Mouse (Mus musculus): ENCODE measurements around the gene Chka. TPM values are rescaled to one million over a fixed set of nuclear protein-coding genes. Genes with fewer than 3 reads are reported as not detected.

The Chka gene
- polyA plus RNA-seq, 1 experiment: 35.5 TPM

- peaks cover 60% of the 10 kb centered on the region for H3K36me3 ChIP-seq (ENCODE audit: control insufficient read depth, insufficient read depth)
- no peaks in the 10 kb centered on the region for H3K27me3 ChIP-seq (ENCODE audit: control insufficient read depth, insufficient read depth, insufficient read length)
- H3K79me2 ChIP-seq (ENCODE audit: control insufficient read depth, insufficient read depth): peaks cover 4% of the 10 kb centered on the region
- no peak for TF ChIP-seq SRF (IDR thresholded peaks at IDR 0.05; ENCODE audit: control insufficient read depth, insufficient read length, low read depth)
- TF ChIP-seq POLR2A (IDR thresholded peaks at IDR 0.05; ENCODE audit: insufficient read length, low read depth): no peak
- TF ChIP-seq POLR2AphosphoS2 (IDR thresholded peaks at IDR 0.05; ENCODE audit: insufficient read length, low read depth): no peak
- TF ChIP-seq TCF3 (IDR thresholded peaks at IDR 0.05; ENCODE audit: insufficient read length, low read depth): no peak
- TF ChIP-seq CEBPB (IDR thresholded peaks at IDR 0.05; ENCODE audit: insufficient read depth, poor library complexity, severe bottlenecking): no peak
- TF ChIP-seq MAX (IDR thresholded peaks at IDR 0.05; ENCODE audit: low read depth): no peak
- TF ChIP-seq E2F4 (IDR thresholded peaks at IDR 0.05; ENCODE audit: insufficient read depth): no peak
- TF ChIP-seq USF1 (IDR thresholded peaks at IDR 0.05; ENCODE audit: low read depth): no peak
- TF ChIP-seq REST (IDR thresholded peaks at IDR 0.05; ENCODE audit: insufficient read depth, insufficient read length): no peak
- no peak for TF ChIP-seq TCF12 (IDR thresholded peaks at IDR 0.05; ENCODE audit: insufficient read depth, poor library complexity, severe bottlenecking)
- no peak for TF ChIP-seq MYOD1 (IDR thresholded peaks at IDR 0.05; ENCODE audit: control insufficient read depth in 1 of 3, insufficient read length in 2 of 3, low read depth in 2 of 3)
- no peak for TF ChIP-seq MYOG (IDR thresholded peaks at IDR 0.05; ENCODE audit: control insufficient read depth in 1 of 3, insufficient read depth in 1 of 3, insufficient read length in 2 of 3, low read depth in 2 of 3)
- H3K4me3 ChIP-seq: no peak overlapping the region
- no peak overlapping the region for H3ac ChIP-seq (ENCODE audit: control insufficient read depth, insufficient read length)
- H3K4me2 ChIP-seq (ENCODE audit: low read depth): no peak overlapping the region
Measured at GRCm38 (mm10) chr19:3898952-3899351, 47.4 kb downstream of the Chka start.

GRCm38 (mm10) chr19:3899618-3900017 lies 48.0 kb downstream of the Chka start:
- Histone ChIP-seq H3K4me3 (no peak overlapping the region), H3K27me3 (ENCODE audit: control insufficient read depth, insufficient read depth, insufficient read length) (no peaks in the 10 kb centered on the region), H3K79me2 (ENCODE audit: control insufficient read depth, insufficient read depth) (peaks cover 11% of the 10 kb centered on the region), H3ac (ENCODE audit: control insufficient read depth, insufficient read length) (no peak overlapping the region), H3K36me3 (ENCODE audit: control insufficient read depth, insufficient read depth) (peaks cover 54% of the 10 kb centered on the region), H3K4me2 (ENCODE audit: low read depth) (no peak overlapping the region)
- TF ChIP-seq MYOD1 (IDR thresholded peaks at IDR 0.05; ENCODE audit: control insufficient read depth in 1 of 3, insufficient read length in 2 of 3, low read depth in 2 of 3) (no peak), TCF12 (IDR thresholded peaks at IDR 0.05; ENCODE audit: insufficient read depth, poor library complexity, severe bottlenecking) (no peak), MAX (IDR thresholded peaks at IDR 0.05; ENCODE audit: low read depth) (no peak), CEBPB (IDR thresholded peaks at IDR 0.05; ENCODE audit: insufficient read depth, poor library complexity, severe bottlenecking) (no peak), POLR2A (IDR thresholded peaks at IDR 0.05; ENCODE audit: insufficient read length, low read depth) (no peak), TCF3 (IDR thresholded peaks at IDR 0.05; ENCODE audit: insufficient read length, low read depth) (no peak), USF1 (IDR thresholded peaks at IDR 0.05; ENCODE audit: low read depth) (no peak), POLR2AphosphoS2 (IDR thresholded peaks at IDR 0.05; ENCODE audit: insufficient read length, low read depth) (no peak), E2F4 (IDR thresholded peaks at IDR 0.05; ENCODE audit: insufficient read depth) (no peak), SRF (IDR thresholded peaks at IDR 0.05; ENCODE audit: control insufficient read depth, insufficient read length, low read depth) (no peak), MYOG (IDR thresholded peaks at IDR 0.05; ENCODE audit: control insufficient read depth in 1 of 3, insufficient read depth in 1 of 3, insufficient read length in 2 of 3, low read depth in 2 of 3) (no peak), REST (IDR thresholded peaks at IDR 0.05; ENCODE audit: insufficient read depth, insufficient read length) (no peak)

GRCm38 (mm10) chr19:3902966-3903365 lies 51.4 kb downstream of the Chka start:
- Histone ChIP-seq H3K27me3 (ENCODE audit: control insufficient read depth, insufficient read depth, insufficient read length) (no peaks in the 10 kb centered on the region), H3K79me2 (ENCODE audit: control insufficient read depth, insufficient read depth) (peaks cover 31% of the 10 kb centered on the region), H3ac (ENCODE audit: control insufficient read depth, insufficient read length) (peak overlapping the region; percentile 17), H3K36me3 (ENCODE audit: control insufficient read depth, insufficient read depth) (peaks cover 29% of the 10 kb centered on the region), H3K4me2 (ENCODE audit: low read depth) (peak overlapping the region; percentile 95), H3K4me3 (peak overlapping the region; percentile 84)
- no peak for TF ChIP-seq SRF (IDR thresholded peaks at IDR 0.05; ENCODE audit: control insufficient read depth, insufficient read length, low read depth)

- peak overlapping the region; percentile 95 for H3K4me2 ChIP-seq (ENCODE audit: low read depth)
Measured at GRCm38 (mm10) chr19:3903648-3904362, 52.2 kb downstream of the Chka start.

More at GRCm38 (mm10) chr19:3903648-3904362, 52.2 kb downstream of the Chka start:
- peaks cover 31% of the 10 kb centered on the region for H3K79me2 ChIP-seq (ENCODE audit: control insufficient read depth, insufficient read depth)
- no peaks in the 10 kb centered on the region for H3K27me3 ChIP-seq (ENCODE audit: control insufficient read depth, insufficient read depth, insufficient read length)
- peaks cover 27% of the 10 kb centered on the region for H3K36me3 ChIP-seq (ENCODE audit: control insufficient read depth, insufficient read depth)
- peak overlapping the region; percentile 17 for H3ac ChIP-seq (ENCODE audit: control insufficient read depth, insufficient read length)
- TF ChIP-seq POLR2A (IDR thresholded peaks at IDR 0.05; ENCODE audit: insufficient read length, low read depth) (no peak), SRF (IDR thresholded peaks at IDR 0.05; ENCODE audit: control insufficient read depth, insufficient read length, low read depth) (no peak), MYOG (IDR thresholded peaks at IDR 0.05; ENCODE audit: control insufficient read depth in 1 of 3, insufficient read depth in 1 of 3, insufficient read length in 2 of 3, low read depth in 2 of 3) (no peak), CEBPB (IDR thresholded peaks at IDR 0.05; ENCODE audit: insufficient read depth, poor library complexity, severe bottlenecking) (no peak), POLR2AphosphoS2 (IDR thresholded peaks at IDR 0.05; ENCODE audit: insufficient read length, low read depth) (no peak), E2F4 (IDR thresholded peaks at IDR 0.05; ENCODE audit: insufficient read depth) (no peak), REST (IDR thresholded peaks at IDR 0.05; ENCODE audit: insufficient read depth, insufficient read length) (no peak), USF1 (IDR thresholded peaks at IDR 0.05; ENCODE audit: low read depth) (no peak), TCF3 (IDR thresholded peaks at IDR 0.05; ENCODE audit: insufficient read length, low read depth) (no peak), TCF12 (IDR thresholded peaks at IDR 0.05; ENCODE audit: insufficient read depth, poor library complexity, severe bottlenecking) (no peak), MAX (IDR thresholded peaks at IDR 0.05; ENCODE audit: low read depth) (no peak), MYOD1 (IDR thresholded peaks at IDR 0.05; ENCODE audit: control insufficient read depth in 1 of 3, insufficient read length in 2 of 3, low read depth in 2 of 3) (no peak)
- H3K4me3 ChIP-seq: peak overlapping the region; percentile 84
